Mouse (Mus musculus) testis, adult 2 months (tissue): ENCODE measurements at regions not wholly inside any gene's neighbourhood (a gene's known extent, or its start where the extent isn't known, plus 50 kb on each side); places are given as distances from the start of the nearest gene placed in this dataset.

Experiments used
- H3K27ac ChIP-seq: fragments of 200-500 bp; 2 replicates; pipeline ENCODE4 v1.5.1; 2012; ENCODE audit warnings: low read depth, low read length; ENCODE audit not compliant: control insufficient read depth, insufficient read depth
- H3K27me3 ChIP-seq: fragments of 200-500 bp; 2 replicates; pipeline ENCODE4 v1.6.1; 2012; ENCODE audit warnings: mild to moderate bottlenecking, low read length, moderate library complexity; ENCODE audit not compliant: control insufficient read depth, insufficient read depth
- H3K36me3 ChIP-seq: fragments of 200-500 bp; 2 replicates; pipeline ENCODE4 v1.6.1; 2012; ENCODE audit warnings: mild to moderate bottlenecking, low read length; ENCODE audit not compliant: control insufficient read depth, insufficient read depth
- H3K4me1 ChIP-seq: fragments of 200-500 bp; 2 replicates; pipeline ENCODE4 v1.6.1; 2012; ENCODE audit warnings: low read length; ENCODE audit not compliant: control insufficient read depth, insufficient read depth
- H3K4me3 ChIP-seq: fragments of 200-500 bp; 2 replicates; pipeline ENCODE4 v1.5.1; 2012; ENCODE audit warnings: low read depth, mild to moderate bottlenecking, low read length, moderate library complexity, mixed read lengths; ENCODE audit not compliant: control insufficient read depth
- CTCF ChIP-seq: fragments of 200-500 bp; IDR thresholded peaks from 2 replicates; pipeline ENCODE4 v1.5.1; 2012; ENCODE audit warnings: low read depth, mild to moderate bottlenecking, inconsistent platforms, low read length, moderate library complexity; ENCODE audit not compliant: control insufficient read depth, insufficient read depth, insufficient replicate concordance
- POLR2A ChIP-seq: fragments of 200-500 bp; IDR thresholded peaks from 2 replicates; pipeline ENCODE4 v1.6.1; 2012; ENCODE audit warnings: low read depth, mild to moderate bottlenecking, inconsistent platforms, low read length, moderate library complexity; ENCODE audit not compliant: control insufficient read depth

DNA sequence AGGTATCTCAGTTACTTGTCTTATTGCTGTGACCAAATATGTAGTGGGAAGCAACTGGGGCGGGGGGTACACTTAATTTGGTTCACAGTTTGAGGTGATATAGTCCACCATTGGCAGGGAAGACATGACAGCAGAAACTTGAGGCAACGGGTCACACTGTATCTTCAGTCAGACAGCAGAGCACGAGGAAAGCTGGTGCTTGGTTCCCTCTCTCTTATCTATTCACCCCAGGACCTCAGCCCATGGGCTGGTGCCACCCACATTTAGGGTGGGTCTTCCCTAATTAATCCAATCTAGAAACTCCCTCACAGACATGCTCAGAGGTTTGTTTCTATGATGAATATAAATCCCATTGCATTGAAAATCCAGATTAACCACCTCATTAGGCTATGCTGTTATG lies 56.5 kb downstream of the Otud1 start:
- TF ChIP-seq POLR2A (no peak), CTCF (no peak)
- Histone ChIP-seq H3K27ac (no peak overlapping the region), H3K27me3 (no peaks in the 10 kb centered on the region), H3K4me3 (no peak overlapping the region), H3K4me1 (no peaks in the 10 kb centered on the region), H3K36me3 (no peaks in the 10 kb centered on the region)

DNA sequence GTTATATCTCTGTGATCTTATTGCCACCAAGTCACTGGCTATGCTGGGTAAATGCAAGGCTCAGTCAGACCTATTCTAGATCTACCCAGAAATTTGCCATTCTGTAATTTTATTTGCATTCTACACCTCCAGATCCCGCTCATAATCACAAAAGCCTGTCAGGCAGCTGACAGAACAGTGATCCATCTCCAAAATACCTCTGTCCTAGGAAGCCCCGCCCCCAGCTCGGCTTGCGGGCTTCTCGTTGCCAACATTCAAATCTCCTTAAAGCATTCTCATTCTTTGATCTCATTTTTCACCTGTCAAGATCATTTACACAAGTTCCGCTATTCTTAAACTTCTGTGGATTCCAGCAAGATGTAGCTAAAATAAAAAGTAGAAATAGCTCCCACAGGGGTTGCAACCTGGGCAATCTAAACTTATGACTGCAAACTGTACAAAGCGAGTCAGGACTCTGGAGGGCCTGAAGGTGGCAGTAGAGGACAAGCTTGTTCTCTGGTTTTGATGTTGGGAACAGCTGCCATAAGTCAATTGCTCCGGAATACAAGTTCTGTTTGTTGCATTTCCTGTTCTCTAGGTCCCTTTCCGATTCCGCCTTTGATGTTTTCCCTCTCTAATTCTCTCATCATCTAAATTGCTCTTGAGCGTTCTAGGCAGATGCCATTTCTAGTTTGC lies 58.1 kb downstream of the Otud1 start:
- H3K4me3 ChIP-seq: no peak overlapping the region
- H3K4me1 ChIP-seq: no peaks in the 10 kb centered on the region
- no peak overlapping the region for H3K27ac ChIP-seq
- H3K36me3 ChIP-seq: no peaks in the 10 kb centered on the region
- no peaks in the 10 kb centered on the region for H3K27me3 ChIP-seq
- no peak for TF ChIP-seq POLR2A
- peak; percentile 27; the same call in 1 of the 2 replicates for TF ChIP-seq CTCF

DNA sequence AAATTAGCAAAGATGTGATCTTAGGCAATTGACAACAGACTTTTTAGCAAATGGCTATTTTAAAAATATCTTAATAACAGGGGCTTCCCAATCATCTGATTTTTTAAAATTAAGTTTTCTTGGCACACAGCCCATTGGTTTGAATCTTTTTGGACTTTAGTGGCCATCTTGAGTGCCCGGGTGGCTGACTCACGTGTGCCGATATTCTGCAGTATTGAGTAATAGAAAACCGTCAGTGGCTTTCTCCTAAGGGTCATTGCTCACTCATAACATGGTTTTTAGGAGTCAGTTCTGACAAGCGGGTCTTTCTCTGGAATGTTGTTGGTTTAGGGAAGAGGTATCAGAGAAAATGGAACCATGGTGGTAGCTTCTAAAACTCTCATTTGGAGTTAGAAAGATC lies 58.8 kb downstream of the Otud1 start:
- TF ChIP-seq POLR2A: no peak
- TF ChIP-seq CTCF: no peak
- Histone ChIP-seq H3K27me3 (no peaks in the 10 kb centered on the region), H3K4me1 (no peaks in the 10 kb centered on the region), H3K27ac (no peak overlapping the region), H3K4me3 (no peak overlapping the region), H3K36me3 (no peaks in the 10 kb centered on the region)

DNA sequence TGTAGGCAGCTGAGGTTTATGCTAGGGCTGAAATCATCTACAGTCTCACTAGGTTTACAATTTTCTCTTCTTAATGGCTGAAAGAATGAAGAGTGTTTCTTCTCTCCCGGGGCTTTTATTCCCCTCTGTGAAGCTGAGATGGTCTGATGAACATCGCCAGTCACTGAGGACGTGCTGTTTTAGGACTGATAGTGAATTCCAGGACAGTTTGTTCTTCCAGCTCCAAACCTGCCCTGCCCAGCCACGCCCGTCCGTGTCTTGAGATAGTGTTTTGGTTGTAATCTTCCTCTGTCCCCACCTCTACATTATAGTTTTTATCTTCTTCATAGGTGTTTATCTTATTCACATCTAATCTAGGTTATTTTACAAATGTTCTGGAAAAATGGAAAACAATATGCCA lies 68.5 kb downstream of the Otud1 start:
- no peaks in the 10 kb centered on the region for H3K27me3 ChIP-seq
- H3K36me3 ChIP-seq: no peaks in the 10 kb centered on the region
- no peak overlapping the region for H3K27ac ChIP-seq
- H3K4me3 ChIP-seq: no peak overlapping the region
- TF ChIP-seq CTCF (no peak), POLR2A (no peak)
- no peaks in the 10 kb centered on the region for H3K4me1 ChIP-seq

DNA sequence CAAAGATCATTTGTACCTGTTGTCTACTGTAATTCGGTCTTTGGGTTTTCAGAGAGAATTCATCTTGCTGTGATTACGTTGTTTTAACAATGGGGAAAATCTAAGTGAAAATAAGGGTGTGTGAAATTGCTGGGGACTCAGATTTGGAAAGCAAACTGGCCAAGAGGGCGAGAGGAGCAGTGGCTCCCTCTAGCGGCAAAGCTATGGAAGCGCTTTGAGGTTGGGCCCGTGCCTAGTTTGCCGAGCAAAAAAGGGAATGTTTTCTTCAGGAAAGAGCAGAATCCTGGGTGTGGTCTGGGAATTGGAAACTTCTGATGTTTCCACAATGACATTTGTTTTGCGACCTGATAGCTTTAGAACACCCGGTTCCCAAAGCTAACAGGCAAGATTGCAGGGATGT lies 69.4 kb downstream of the Otud1 start:
- H3K36me3 ChIP-seq: no peaks in the 10 kb centered on the region
- H3K27ac ChIP-seq: no peak overlapping the region
- H3K4me3 ChIP-seq: no peak overlapping the region
- H3K27me3 ChIP-seq: no peaks in the 10 kb centered on the region
- no peaks in the 10 kb centered on the region for H3K4me1 ChIP-seq
- TF ChIP-seq POLR2A: no peak
- peak; percentile 89 for TF ChIP-seq CTCF

DNA sequence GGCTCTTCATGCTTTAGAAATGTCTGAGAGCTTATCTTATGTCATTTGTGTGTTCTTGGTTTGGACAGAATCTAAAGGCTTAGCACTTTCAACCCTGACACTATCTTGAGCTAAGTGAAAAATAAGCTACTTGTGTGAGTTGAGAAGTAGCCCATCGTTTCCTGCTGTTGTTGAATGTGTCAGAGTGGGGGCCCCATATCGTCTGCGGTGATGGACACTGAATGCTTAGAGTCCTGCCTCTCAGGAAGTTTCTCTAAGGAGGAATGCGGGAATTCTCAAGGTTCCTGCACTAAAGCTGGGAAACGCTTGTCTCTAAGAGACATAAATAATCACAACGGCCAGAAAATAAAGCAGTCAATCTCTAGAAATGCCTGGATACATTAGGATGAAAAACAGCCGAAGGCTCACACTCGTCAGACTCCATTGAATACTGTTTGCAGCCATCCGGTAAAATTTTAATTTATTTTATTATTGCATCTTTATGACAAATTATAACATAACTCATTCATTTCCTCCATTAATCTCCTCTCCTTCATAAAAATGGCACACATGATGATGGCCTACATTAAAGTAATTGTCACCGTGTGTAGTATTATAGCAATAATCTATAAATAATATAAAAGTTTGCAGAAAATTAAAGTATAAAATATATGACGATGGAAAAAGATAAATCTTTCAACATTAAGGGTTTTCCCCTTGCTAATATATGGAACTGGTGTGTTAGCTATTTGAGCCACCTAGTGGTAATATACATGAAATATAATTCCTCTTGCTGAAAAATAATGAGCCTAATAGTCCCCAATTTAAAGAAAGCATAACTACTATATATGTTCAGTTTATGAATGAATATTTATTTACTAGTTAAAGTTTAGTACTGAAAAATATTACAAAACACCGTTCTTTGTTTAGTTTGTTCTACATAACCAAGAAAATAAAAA lies 75.6 kb downstream of the Otud1 start:
- no peak overlapping the region for H3K27ac ChIP-seq
- peaks cover 4% of the 10 kb centered on the region for H3K4me1 ChIP-seq
- TF ChIP-seq CTCF: no peak
- no peak for TF ChIP-seq POLR2A
- no peaks in the 10 kb centered on the region for H3K27me3 ChIP-seq
- no peaks in the 10 kb centered on the region for H3K36me3 ChIP-seq
- H3K4me3 ChIP-seq: no peak overlapping the region

DNA sequence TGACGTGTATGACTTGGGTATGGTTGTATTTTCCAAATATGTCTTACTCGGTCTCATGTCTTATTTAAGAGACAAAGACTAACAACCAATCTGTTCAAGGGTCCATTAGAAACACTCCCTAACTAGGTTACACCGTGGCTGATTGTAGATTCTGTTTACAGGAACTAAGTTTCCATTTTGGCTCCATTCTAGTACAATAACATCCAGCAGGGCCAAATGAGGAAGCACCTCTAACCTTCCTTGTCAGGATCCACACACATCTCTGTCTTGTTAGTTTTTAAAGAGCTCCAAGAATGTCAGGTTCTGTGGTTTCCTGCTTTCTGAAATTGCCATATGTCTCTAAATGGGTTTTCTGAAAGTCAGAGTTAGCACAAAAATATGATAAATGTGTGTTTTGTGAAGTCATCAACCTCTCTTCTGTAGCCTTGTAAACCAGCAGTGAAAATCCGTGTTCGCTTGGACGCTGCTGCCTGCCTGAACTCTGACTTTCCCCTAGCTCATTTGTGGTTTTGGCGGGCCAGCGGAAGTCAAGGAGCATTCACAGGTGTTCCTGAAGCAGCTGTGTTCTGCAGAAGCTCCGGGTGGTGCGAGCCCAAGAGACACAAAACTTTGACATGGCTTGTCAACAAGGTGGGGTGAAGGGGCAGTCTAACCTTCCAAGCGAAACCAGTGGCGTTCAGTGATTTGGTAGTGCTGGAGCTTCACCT lies 76.8 kb downstream of the Otud1 start:
- Histone ChIP-seq H3K27ac (no peak overlapping the region), H3K4me3 (peak overlapping the region; percentile 50), H3K27me3 (no peaks in the 10 kb centered on the region), H3K4me1 (peaks cover 4% of the 10 kb centered on the region), H3K36me3 (no peaks in the 10 kb centered on the region)
- TF ChIP-seq POLR2A (no peak), CTCF (no peak)
